Mouse (Mus musculus) embryonic facial prominence, embryonic 13.5 days (tissue): Measurements from ENCODE around the gene Tfg. TPM values are rescaled to one million over a fixed set of nuclear protein-coding genes. Genes with fewer than 3 reads are reported as not detected.

Experiments used
- polyA plus RNA-seq: library from polyadenylated mRNA; unstranded; fragments of >200 nt; fragmentation: Nextera tagmentation; extraction: Ambion mirVana; gene quantifications from 2 replicates; pipeline ENCODE4 v1.2.1, GENCODE M21; 2015

Tfg gene
- polyA plus RNA-seq, 1 experiment from 2014 or later, result 144 TPM

Other genes starting within 250 kb of the Tfg start
- gene Abi3bp, start 239.6 kb downstream of the Tfg start, polyA plus RNA-seq, result 8.3 and 9.6 TPM in 2 replicates
- gene Adgrg7, start 78.4 kb upstream of the Tfg start, polyA plus RNA-seq, result 0.19 TPM in 1 of 2 replicates, not detected in the other
- 36.0 and 37.7 TPM in 2 replicates for gene Tmem45a, start 168.7 kb upstream of the Tfg start, polyA plus RNA-seq
- not detected in 2 replicates for gene Lnp1, start 210.6 kb upstream of the Tfg start, polyA plus RNA-seq